Mouse (Mus musculus): ENCODE data around the gene Rtn1.

GRCm38 (mm10) chr12:72223557-72224102 lies 185.2 kb downstream of the Rtn1 start:
- no peak for TF ChIP-seq CTCF (IDR thresholded peaks at IDR 0.05; ENCODE audit: low read depth, low read length)
- no peak for TF ChIP-seq GATA1 (IDR thresholded peaks at IDR 0.05; ENCODE audit: borderline replicate concordance, low read length)
- no peak for TF ChIP-seq TAL1 (conservative IDR thresholded peaks at IDR 0.05; ENCODE audit: low read depth, low read length)
- no peak for TF ChIP-seq POLR2AphosphoS5 (IDR thresholded peaks at IDR 0.05; ENCODE audit: insufficient replicate concordance, low read depth, low read length)
- TF ChIP-seq GATA2 (IDR thresholded peaks at IDR 0.05; ENCODE audit: borderline replicate concordance, low read depth, low read length), result no peak
